Mouse (Mus musculus) cerebellum, adult 11 months (tissue): Measurements from ENCODE around the gene Plxnd1.

Experiments
- DNase-seq: peaks from one replicate; pipeline ENCODE4 v3.0.0; 2022

The Plxnd1 gene

DNA sequence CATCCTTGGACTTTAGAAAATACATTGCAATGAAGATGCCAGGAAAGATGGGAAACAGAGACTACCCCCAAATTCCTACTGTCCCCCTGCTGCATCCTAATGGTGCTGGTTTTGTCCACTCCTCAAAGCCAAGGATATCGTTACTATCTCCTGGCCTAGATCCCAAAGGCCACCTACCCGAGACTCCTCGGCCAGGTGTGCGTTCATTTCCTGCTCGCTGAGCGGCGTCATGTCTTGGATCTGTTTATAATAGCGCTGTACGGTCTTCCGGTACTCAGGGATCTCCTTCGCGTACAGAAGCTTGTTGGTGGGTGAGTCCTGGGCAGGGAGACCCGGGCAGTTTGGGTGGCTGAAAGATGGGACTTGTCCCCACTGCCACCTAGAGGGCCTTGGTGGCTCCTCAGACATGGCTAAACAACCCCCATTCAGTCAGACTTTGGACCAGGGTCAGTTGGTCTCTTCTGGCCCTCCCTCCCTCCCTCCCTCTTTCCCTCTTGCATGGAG is 38.3 kb downstream of the Plxnd1 start:
- DNase-seq: no peak

DNA sequence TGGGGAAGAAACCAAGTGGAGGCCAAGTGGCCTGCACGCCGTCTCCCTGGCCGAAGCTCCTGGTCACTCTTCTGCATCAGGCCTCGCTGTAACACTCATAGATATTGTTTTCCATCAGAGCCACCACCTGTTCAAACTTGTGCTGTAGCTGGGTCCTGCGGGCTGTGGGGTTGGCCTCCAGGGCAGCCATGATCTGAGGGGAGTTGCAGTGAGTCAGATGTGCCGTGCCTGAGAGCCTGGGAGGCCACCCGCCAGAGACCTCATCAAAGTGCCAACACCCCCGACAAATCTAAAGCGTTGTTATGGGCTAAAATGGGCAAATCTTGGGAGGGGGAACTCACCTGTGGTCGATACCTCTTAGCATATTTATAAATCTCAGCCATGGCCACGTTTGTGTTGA is 39.1 kb downstream of the Plxnd1 start:
- no peak for DNase-seq

DNA sequence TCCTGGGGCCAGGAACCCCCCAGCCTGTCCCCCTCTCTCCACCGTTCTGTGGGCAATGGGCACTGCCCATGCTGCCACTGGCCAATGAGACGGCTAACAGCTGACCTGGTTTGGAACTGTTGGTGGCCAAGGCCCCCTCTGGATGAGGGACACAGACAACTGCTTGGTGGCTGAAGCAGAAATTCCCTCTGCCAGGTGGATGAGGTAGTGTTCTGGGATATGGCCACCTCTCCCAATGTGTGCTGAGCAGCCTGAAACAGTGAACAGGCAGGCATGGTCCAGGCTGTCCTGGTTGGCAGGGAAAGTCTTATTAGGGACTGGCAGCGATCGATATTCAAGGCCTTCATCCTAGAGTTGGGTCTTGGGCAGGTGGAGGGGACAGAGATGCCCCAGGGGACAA is 39.6 kb downstream of the Plxnd1 start:
- peak; percentile 54 for DNase-seq

DNA sequence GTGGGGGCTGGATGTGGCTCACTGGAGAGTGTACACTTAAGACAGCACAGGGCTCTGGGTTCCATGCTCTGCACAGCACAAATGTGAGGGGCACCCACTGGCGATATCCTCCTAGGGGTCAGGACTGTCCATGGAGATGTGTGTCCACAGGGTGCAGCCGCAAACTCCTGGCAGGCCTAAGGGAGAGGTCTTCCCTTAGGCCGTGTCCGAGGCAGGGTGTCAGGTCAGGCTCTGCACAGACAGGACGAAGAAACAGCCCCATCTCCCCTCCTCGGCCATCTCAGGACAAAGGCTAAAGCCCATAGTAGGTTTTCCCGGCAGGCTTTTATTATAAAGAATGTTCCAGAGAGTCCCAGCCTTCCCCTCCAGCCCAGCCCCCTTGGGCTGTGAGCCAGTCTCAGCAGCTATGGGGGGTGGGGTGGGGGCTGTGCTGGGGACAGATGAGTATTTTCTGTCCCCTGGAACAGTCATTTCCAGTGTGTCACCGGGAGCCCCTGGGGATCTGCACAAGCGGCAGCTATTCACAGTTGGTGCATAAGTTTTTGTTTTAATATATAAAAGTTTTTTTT is 40.2 kb downstream of the Plxnd1 start:
- DNase-seq: no peak

DNA sequence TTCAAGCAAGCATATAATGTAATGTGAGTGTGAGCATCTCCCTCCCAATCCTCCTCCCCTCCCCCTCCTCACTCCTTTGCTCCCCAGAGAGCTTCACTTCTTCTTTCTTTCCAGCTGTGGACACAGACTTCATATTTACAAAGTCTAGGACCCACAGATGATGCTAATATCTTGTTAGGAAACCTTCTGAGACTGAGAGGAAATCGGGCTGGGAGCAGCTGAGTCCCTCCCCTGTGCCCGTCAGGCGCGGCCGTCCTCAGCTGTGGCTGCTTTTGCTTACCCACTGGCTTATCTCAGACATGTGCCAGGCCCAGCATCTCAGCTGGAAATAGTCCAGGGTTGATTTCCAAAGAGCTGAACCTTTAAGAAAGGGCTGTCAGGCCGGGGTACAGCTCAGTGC is 48.4 kb downstream of the Plxnd1 start:
- no peak for DNase-seq

DNA sequence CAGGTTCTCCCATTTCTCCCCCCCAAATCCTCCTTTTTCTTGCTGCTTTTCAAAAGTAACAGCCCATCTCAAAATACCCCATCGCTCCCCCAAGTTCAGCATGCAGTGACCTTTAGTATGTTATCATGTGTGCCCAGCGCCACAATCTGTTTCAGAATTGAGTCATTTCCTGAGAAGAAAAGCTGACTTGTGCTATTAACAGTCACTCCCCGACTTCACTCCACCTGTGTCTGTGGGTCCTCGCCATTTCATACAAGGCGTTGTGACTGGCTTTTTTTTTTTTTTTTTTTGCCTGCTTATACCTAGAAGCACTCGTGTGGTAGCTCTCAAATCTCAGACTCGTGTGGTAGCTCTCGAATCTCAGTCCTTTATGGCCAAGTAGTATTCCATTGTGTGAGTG is 49.2 kb downstream of the Plxnd1 start:
- DNase-seq: no peak

DNA sequence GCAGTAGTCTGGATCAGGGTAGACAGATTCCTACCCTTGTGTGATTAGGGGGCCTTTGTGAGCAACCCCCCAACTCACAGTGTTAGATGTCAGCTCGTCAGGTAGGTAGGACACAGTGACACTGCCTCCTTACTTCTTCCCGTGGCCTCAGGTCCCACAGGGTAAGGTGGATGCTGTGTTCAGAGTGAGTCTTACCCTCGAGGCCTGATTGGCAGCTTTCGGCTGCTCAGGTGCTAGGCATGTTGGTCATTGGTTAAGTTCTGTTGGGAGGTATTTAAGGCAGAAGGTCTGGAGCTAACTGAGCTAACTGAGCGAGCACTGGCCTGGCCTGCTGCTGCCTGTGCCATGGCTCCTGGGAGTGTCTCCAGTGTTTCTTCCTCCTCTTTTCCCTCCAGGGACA is 50.2 kb downstream of the Plxnd1 start, which contains the start of gene H1foo:
Gene H1foo, plus strand, starts transcription at position 301 of the 400 bp plus-strand sequence.
- DNase-seq: no peak

DNA sequence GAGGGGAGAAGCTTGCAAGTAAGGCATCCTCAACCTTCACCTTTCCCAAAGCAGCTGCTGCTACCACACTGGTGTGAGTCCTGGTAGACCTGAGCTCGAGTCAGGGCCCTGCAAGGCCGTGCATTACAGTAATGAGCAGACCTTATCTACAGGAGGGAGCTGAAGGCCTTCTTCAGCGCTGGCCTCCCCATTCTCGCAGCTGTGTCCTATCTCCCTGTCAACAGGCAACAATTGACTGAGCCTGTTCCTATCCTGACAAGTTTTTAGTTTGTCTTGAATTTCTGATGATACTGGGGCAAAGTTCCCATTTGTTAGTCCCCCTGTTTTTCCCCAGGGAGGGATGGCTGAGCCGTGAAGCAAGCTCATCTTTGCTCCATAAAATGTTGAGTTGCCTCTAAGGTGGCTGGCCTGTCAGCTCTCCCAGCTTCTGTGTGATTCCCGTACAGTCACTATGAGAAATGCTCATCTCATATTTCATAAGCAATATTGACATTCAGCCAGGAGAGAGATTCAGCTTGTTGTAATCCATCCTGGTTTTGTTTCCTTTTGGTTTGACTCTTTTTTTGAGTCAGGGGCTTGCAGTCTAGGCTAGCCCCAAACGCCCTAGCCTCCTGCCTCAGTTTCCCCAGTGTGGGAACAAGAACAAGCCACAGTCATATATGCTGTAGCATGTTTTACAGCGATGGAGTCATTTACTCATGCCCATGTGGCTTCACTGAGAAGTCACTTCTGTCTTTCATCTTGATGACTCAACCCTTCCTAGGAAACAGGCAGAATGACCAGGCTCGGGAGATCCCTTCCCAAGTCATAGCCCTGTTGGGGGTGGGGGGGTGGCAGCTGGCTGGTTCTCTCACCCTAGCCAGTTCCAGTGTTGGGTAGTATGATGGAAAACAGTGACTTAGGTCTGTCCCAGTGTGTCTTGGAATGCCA is 51.0 kb downstream of the Plxnd1 start:
- DNase-seq: no peak

DNA sequence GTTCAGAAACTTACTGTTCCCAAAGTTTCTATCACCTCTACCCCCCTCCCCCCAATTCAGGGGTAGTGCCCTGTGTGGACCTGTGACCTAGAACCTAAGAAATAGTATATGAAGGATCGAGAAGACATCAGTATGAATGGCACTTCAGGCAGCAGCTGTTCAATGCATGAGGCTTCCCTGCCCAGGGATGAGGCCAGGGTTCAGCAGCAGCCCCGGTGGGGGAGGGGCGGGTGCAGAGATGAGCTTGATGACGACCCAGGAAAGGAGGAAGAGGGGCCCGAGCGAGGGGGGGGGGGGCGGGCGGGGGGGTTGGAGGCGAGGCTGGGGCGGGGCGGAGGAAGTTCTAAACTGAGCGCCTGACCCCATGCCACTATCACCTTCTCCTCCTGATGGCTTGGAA is 53.7 kb downstream of the Plxnd1 start:
- DNase-seq: no peak

DNA sequence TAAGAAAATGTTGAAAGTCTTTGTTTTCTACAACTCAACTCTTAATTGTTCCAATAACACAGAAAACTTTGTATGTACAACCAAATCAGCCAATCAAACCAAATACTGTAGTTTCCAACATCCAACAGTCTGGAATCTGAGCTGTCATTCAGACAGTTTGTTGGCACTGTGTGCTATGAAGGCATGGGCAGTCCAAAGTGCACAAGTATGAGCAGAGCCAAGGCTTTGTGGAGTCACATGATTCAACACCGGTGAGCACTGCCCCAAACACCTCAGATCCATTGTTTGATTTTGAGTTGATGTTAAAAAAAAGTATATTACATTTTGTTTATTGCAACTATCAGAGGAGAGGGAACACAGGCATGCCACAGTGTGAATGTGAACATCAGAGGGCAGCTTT is 54.2 kb downstream of the Plxnd1 start:
- DNase-seq: no peak

DNA sequence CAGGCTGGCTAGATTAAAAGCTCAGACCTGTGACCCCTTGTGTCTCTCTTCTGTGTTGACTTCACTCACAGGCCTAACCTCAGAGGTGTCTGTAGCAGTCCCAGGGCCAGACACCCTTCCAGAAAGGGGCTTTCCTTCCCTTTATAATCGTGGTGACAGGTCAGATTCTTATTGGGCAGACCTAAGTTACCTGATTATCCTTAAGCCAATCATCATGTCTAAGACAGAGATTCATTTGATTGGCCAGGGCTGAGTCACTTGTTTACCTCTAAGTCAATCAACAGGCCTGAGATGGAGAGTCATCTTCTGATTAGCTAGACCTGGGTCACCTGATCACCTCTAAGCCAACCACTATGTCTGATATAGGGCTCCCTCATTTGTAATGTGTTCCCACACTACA is 56.0 kb downstream of the Plxnd1 start:
- DNase-seq: no peak

DNA sequence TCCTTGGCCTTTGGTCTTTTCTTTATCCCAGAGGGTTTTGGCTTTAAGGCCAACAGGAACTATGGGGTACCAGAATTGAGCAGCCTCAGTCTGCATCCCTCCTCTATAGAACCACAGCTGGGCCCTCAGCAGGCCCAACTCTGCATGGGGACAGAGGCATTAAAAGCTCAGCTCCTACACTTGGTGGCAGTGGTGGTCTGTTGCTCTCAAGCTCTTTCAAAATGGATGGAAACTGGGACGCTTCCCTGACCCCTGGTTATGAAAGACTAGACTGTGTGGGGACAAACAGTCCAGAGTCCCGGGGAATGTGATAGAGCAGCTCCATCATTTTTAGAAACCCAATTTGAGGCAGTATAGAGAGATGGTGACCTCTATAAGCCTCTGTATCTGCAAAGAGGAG is 56.8 kb downstream of the Plxnd1 start:
- DNase-seq: no peak

DNA sequence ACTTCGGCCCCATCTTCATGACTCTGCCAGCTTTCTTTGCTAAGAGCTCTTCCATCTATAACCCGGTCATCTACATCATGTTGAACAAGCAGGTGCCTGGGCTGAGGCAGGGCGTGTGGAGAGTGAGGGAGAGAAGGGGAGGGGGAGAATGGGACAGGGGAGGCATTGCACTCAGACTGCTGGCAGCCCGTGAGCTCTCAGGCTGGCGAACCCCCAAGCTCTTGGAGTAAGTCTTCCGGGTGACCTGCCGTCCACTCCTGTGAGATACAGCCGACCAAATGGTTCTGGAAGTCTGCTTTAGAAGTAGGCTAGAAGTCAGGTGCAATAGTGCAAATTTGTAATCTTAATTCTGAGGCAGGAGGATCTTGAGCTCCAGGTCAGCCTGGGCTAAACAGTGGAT is 59.3 kb downstream of the Plxnd1 start:
- DNase-seq: no peak

DNA sequence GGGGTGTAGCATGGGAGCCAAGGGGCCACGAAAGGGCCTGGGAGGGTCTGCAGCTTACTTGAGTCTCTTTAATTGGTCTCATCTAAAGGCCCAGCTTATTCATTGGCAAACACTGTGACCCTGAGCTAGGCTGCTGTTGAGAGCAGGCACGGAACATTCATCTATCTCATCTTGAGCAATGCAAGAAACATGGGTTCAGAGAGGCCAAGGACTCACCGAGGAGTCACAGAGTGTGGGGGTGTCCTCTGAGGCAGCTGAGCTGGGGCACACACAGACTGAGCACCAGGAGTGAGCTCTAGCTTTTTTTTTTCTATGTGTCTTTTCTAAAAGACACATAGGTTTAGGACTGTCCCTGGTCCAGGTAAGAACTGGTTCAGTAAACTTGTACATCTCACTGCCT is 62.4 kb downstream of the Plxnd1 start:
- DNase-seq: no peak

DNA sequence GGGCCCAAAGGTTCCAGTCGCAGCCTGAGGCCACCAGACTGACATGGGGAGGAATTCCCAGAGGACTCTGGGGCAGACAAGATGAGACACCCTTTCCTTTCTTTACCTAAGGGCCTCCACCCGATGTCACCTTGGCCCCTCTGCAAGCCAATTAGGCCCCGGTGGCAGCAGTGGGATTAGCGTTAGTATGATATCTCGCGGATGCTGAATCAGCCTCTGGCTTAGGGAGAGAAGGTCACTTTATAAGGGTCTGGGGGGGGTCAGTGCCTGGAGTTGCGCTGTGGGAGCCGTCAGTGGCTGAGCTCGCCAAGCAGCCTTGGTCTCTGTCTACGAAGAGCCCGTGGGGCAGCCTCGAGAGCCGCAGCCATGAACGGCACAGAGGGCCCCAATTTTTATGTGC is 63.2 kb downstream of the Plxnd1 start, which contains the start of gene Rho:
Gene Rho, plus strand, starts transcription at position 110 of the 400 bp plus-strand sequence.
- DNase-seq: no peak

DNA sequence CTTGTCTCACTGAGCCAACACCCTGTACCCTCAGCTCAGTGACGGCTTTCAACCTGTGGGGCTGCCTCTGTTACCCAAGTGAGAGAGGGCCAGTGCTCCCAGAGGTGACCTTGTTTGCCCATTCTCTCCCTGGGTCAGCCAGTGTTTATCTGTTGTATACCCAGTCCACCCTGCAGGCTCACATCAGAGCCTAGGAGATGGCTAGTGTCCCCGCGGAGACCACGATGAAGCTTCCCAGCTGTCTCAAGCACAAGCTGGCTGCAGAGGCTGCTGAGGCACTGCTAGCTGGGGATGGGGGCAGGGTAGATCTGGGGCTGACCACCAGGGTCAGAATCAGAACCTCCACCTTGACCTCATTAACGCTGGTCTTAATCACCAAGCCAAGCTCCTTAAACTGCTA is 64.8 kb downstream of the Plxnd1 start:
- DNase-seq: no peak

DNA sequence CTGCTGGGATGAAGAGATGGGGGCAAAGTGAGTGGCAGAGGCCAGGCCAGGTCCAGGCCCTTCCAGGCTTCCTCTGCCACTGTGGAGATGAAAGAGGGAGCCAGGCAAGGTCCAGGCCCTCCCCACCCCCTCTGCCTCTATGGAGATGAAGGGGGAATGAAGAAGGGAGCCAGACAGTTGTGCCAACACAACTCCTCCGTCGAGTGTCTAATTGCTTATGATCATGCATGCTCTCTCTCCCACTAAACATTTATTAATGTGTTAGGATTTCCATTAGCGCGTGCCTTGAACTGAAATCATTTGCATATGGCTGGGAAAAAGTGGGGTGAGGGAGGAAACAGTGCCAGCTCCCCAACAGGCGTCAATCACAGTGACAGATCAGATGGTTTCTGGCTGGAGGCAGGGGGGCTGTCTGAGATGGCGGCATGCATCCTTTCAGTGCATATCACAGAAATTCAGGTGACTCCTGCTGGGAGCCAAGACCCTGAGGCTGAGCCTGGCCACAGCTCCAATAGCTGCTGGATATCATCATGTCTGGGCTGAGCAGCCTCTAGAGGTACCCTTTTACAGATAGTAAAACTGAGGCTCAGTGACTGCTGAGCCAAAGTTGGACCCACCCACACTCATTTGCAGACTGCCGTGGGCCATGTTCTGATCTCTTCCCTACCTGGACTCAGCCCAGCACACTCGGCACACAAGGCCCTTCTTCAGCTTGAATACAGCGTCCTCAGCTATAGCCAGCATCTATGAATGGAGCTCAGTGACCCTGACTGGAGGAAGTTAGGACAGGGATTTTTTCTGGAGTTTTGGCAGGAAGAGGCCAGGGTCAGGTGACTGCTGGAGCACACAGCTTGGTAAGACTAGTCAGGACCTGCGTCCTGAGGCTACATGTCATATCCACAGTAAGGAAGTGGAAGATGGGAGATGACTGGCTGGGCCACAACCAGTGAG is 67.2 kb downstream of the Plxnd1 start:
- no peak for DNase-seq

DNA sequence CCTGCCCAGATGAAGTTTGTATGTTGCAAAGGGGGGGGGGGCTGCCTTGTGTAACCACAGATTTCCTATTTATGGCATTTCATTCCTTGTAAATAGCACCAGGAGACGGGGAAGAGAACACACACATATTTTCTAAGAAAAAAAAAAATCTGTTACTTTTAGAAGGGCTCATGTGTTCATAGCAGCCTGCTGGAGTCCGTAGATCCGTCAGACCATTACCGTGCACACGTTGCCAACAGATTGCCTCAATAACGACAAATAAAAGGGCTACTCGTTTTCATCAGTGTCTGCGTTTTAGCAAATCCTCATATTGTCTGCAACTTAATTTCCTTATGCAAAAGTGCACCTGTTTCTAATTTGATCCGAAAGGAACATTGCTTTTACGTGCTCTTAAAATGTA is 68.4 kb downstream of the Plxnd1 start:
- DNase-seq: no peak

DNA sequence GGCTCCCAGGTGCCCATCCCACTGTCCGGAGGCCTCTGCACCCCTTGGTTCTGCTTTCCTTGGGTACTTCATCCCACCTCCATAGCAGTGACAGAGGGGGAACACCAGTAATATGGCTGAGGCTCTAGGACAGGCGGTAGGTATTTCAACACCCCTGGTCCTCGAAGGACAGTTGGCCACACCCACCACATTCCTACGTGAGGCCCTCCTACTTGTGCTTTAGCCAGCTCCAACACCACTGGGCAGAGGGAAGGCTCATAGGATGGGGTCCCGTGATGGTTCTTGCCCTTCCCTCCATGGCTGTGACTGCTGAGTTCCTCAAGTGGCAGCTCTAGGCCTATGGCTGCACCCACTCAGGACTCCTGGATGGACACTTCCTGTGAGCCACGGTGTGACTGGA is 70.0 kb downstream of the Plxnd1 start:
- no peak for DNase-seq

DNA sequence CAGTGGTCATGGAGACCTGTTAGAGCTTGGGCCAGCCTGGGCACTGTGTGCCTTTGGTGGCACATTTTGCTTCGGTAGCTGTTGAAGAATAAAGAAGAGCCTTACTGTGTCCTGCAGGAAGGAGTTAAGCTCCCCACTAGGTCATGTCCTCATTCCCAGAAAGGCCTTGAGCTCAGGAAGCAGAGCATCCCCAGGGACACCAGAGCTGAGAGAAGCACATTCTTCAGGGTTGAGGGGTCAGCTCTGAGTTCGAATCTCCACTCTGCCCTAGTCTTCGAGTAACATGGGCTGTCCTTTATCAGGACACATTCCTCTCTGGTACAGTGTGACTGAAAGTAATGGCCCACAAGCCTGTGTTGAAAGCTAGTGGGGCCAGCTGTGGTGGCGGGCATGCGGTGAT is 74.9 kb downstream of the Plxnd1 start:
- no peak for DNase-seq

DNA sequence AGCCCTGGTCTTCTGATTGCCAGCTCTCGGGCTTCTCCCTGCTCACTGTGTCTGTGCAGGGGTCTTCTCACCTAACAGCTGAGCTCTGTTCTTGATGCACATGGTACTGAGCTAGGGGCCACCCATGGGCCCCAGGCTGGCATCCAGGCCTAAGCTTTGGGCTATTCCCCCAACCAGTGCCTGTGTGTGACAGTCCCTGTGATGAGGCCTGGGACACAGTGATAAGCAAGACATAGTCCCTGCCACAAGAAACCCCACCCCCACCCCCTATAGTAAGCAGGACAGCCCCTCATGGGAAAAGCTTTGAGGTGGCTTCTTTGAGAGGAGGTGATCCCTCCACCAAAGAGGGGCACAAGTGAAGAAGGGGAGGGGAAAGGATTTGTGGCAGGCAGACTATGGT is 76.2 kb downstream of the Plxnd1 start:
- DNase-seq: no peak

DNA sequence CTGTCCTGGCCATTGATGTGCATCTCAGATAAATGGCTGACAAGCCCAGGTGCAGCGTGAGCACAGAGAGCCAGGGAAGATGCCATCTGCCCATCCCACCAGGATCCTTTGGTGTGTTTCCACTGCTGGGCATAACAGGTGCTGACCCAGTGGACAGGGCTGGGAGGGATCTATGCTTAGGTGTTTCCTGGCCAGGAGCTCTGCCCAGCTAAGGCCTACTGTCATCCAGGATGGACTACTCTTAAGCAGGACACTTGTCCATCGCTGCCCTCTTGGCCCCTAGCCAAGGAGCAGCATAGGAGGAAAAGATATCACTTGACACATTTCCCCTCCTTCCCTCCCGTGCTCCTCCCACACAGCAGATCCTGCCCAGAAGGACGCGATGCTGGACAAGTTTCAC is 78.2 kb downstream of the Plxnd1 start:
- peak; percentile 57 for DNase-seq
